Mouse (Mus musculus): Measurements from ENCODE around the gene Zfp408.

Zfp408 gene

GRCm38 (mm10) chr2:91602389-91602788 is 47.2 kb downstream of the Zfp408 start:
- no peak for DNase-seq (ENCODE audit: low spot score)

DNA sequence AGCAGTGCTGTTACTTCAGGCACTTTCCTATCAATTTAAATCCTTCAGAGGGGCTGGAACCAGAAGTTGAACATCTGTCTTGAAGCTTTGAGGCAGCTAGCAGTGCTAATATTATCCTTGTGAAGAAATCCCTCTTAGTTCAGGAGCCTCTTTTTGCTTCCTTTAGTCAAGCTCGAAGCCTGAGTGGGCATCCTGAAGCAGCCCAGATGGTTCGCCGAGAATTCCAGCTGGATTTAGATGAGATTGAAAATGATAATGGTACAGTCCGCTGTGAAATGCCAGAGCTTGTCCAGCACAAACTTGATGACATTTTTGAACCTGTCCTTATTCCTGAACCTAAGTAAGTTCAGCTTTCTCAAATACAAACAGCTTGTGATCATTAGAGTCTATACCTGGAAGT is 49.1 kb downstream of the Zfp408 start:
- peak; percentile 8 for DNase-seq (ENCODE audit: low spot score)

All from layer of hippocampus, adult 11-12 months (tissue).